Mouse (Mus musculus) heart, postnatal 0 days (tissue): ENCODE results near the gene Dennd4a.

Experiments
- CTCF ChIP-seq: IDR thresholded peaks from 2 replicates; pipeline ENCODE4 v1.5.1; 2016; ENCODE audit warnings: antibody characterized with exemption, control low read depth, low read depth
- EP300 ChIP-seq: IDR thresholded peaks from 2 replicates; pipeline ENCODE4 v1.6.1; 2016; ENCODE audit warnings: antibody characterized with exemption, low read depth

DNA sequence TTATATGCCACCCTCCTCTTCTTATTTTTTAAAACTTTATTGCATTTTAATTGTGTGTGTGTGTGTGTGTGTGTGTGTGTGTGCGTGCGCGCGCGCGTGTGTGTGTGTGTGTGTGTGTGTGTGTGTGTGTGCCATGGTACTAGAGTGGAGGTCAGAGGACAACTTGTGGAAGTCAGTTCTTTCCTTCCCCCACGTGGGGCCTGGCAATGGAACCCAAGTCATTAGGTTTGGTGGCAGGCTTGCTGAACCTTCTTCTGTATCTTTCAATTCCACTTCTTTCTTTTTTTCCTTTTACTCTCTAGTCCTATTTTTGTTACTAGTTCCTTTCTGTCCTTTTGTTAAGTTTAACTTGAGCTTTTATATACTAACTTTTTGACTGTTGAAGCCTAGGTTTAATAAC lies 19.5 kb downstream of the Dennd4a start:
- no peak for TF ChIP-seq CTCF
- no peak for TF ChIP-seq EP300
